Mouse (Mus musculus): ENCODE results near the gene Tm9sf1. TPM values are rescaled to one million over a fixed set of nuclear protein-coding genes. Genes with fewer than 3 reads are reported as not detected.

The Tm9sf1 gene
- total and polyA plus RNA-seq, 2 experiments from 2014 or later, result 55.3 to 59.7 TPM

- Histone ChIP-seq H3K27me3 (ENCODE audit: insufficient read depth, low read length) (no peaks in the 10 kb centered on the region), H3K9ac (replicated peaks; ENCODE audit: low read length) (peak within 1 kb of the TSS; percentile 62), H3K4me2 (ENCODE audit: low read depth, low read length) (peak within 1 kb of the TSS; percentile 90), H3K9me3 (ENCODE audit: low read length) (no peaks in the 10 kb centered on the region), H3K36me3 (ENCODE audit: insufficient read depth, low read length) (peaks cover 57% of the 10 kb centered on the region), H3K4me3 (ENCODE audit: low read length) (peak within 1 kb of the TSS; percentile 54), H3K4me1 (ENCODE audit: insufficient read depth, low read length) (no peaks in the 10 kb centered on the region; the same call in 1 of the 2 replicates), H3K27ac (peak within 1 kb of the TSS; percentile 69)
- peak; percentile 92 for ATAC-seq
- DNase-seq (ENCODE audit: low spot score), result peak; percentile 95
- no peak for TF ChIP-seq CTCF (IDR thresholded peaks at IDR 0.05; ENCODE audit: low read depth)
- 1% methylated on average over 33 of the region's 33 CpGs for WGBS
These were observed 8.0 kb downstream of the Tm9sf1 start, which contains the start of gene Ipo4 for GRCm38 (mm10) chr14:55635523-55636007. Gene Ipo4 (minus strand): TSS chr14:55635957.

GRCm38 (mm10) chr14:55634874-55635522 is 8.6 kb downstream of the Tm9sf1 start:
- 2% methylated on average over 23 of the region's 23 CpGs for WGBS

GRCm38 (mm10) chr14:55629312-55629711 is 14.3 kb downstream of the Tm9sf1 start:
- Histone ChIP-seq H3K4me1 (ENCODE audit: insufficient read depth, low read length) (no peaks in the 10 kb centered on the region), H3K9me3 (ENCODE audit: low read length) (no peaks in the 10 kb centered on the region), H3K36me3 (ENCODE audit: insufficient read depth, low read length) (peaks cover 85% of the 10 kb centered on the region), H3K27me3 (ENCODE audit: insufficient read depth, low read length) (no peaks in the 10 kb centered on the region), H3K4me3 (ENCODE audit: low read length) (no peak overlapping the region), H3K27ac (no peak overlapping the region), H3K4me2 (ENCODE audit: low read depth, low read length) (no peak overlapping the region), H3K9ac (replicated peaks; ENCODE audit: low read length) (no peak overlapping the region)
- ATAC-seq, result no peak
- TF ChIP-seq CTCF (IDR thresholded peaks at IDR 0.05; ENCODE audit: low read depth), result peak; percentile 68
- DNase-seq (ENCODE audit: low spot score), result peak; percentile 9
- WGBS, result 56% methylated on average over 5 of the region's 5 CpGs

More at GRCm38 (mm10) chr14:55634874-55635522, 8.6 kb downstream of the Tm9sf1 start:
- Histone ChIP-seq H3K9me3 (ENCODE audit: low read length) (no peaks in the 10 kb centered on the region), H3K27ac (peak overlapping the region; percentile 69), H3K36me3 (ENCODE audit: insufficient read depth, low read length) (peaks cover 57% of the 10 kb centered on the region), H3K27me3 (ENCODE audit: insufficient read depth, low read length) (no peaks in the 10 kb centered on the region), H3K9ac (replicated peaks; ENCODE audit: low read length) (peak overlapping the region; percentile 62), H3K4me3 (ENCODE audit: low read length) (peak overlapping the region; percentile 54), H3K4me1 (ENCODE audit: insufficient read depth, low read length) (no peaks in the 10 kb centered on the region; the same call in 1 of the 2 replicates), H3K4me2 (ENCODE audit: low read depth, low read length) (peak overlapping the region; percentile 90)
- ATAC-seq (no peak), DNase-seq (ENCODE audit: low spot score) (no peak)
- no peak for TF ChIP-seq CTCF (IDR thresholded peaks at IDR 0.05; ENCODE audit: low read depth)

DNA sequence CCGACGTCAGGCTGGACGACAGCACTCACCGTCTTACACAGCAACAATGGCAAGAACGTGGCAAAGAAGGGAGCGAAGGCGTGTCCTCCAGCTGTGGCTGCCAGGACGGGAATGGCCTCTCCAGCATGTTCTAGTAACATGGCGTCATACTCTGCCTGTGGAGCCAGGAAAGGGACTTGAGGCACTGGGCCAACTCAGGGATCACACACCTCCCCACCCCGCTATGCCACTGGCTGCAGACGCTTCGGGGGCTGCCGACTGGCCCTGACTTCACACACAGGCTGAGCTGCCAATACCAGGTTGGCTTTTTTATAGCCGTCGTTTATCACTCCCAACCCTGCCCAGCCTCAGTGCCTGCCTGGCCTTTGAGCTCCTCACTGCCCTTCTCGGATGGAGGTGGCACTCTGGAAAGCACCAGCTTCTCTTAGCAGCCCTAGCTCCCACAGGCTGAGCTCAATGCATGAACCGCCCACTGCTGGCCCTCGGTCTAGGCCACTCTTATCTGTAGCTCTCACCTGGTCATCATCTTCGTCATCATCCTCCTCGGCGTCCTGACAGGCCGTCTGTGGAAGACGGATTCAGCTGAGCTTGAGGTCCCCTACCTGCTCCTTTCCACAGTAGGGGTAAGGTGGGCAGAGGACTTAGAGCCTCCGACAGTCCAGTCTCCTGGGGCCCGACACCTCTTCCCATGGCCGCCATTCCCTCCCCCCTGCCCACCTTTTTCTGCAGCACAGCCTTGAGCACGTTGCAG is 15.4 kb downstream of the Tm9sf1 start:
- H3K9ac ChIP-seq (replicated peaks; ENCODE audit: low read length), result no peak overlapping the region
- H3K4me2 ChIP-seq (ENCODE audit: low read depth, low read length), result no peak overlapping the region
- no peak for TF ChIP-seq CTCF (IDR thresholded peaks at IDR 0.05; ENCODE audit: low read depth)
- 88% methylated on average over 27 of the region's 27 CpGs for WGBS
- no peak for ATAC-seq
- H3K4me1 ChIP-seq (ENCODE audit: insufficient read depth, low read length), result no peaks in the 10 kb centered on the region
- no peaks in the 10 kb centered on the region for H3K27me3 ChIP-seq (ENCODE audit: insufficient read depth, low read length)
- H3K27ac ChIP-seq, result no peak overlapping the region
- H3K36me3 ChIP-seq (ENCODE audit: insufficient read depth, low read length), result peaks cover 84% of the 10 kb centered on the region
- no peaks in the 10 kb centered on the region for H3K9me3 ChIP-seq (ENCODE audit: low read length)
- DNase-seq (ENCODE audit: low spot score), result no peak
- no peak overlapping the region for H3K4me3 ChIP-seq (ENCODE audit: low read length)

GRCm38 (mm10) chr14:55618486-55619195 is 25.0 kb downstream of the Tm9sf1 start:
- Histone ChIP-seq H3K4me3 (ENCODE audit: low read length) (peak overlapping the region; percentile 21), H3K9ac (replicated peaks; ENCODE audit: low read length) (peak overlapping the region; percentile 30; the same call in 1 of the 2 replicates), H3K27ac (peak overlapping the region; percentile 48; the same call in 1 of the 2 replicates), H3K4me1 (ENCODE audit: insufficient read depth, low read length) (no peaks in the 10 kb centered on the region), H3K9me3 (ENCODE audit: low read length) (no peaks in the 10 kb centered on the region), H3K27me3 (ENCODE audit: insufficient read depth, low read length) (no peaks in the 10 kb centered on the region), H3K4me2 (ENCODE audit: low read depth, low read length) (peak overlapping the region; percentile 35; the same call in 1 of the 2 replicates), H3K36me3 (ENCODE audit: insufficient read depth, low read length) (no peaks in the 10 kb centered on the region)
- 52% methylated on average over 22 of the region's 22 CpGs for WGBS
- no peak for TF ChIP-seq CTCF (IDR thresholded peaks at IDR 0.05; ENCODE audit: low read depth)
- DNase-seq (ENCODE audit: low spot score) (peak; percentile 24), ATAC-seq (peak; percentile 47; the same call in 1 of the 2 replicates)

DNA sequence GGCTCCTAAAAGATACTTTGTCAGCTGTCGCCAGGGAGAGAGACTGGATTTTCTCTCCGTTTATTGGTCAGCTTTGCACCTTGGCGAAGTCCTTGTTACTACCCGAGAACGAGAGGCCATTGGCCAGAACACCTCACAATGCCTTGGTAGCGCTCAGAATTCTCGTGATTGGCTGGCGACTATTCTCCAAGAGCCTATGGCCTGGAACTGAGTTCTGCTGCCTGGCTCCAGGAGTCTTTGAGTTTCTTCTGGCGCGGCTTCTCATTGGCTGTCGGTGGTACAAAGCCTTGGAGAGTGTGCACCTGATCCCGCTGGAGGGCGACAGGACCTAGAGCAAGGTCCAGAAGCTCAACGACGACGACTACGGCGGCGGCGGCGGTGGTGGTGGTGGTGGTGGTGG is 25.8 kb downstream of the Tm9sf1 start, which contains the start of gene Rec8:
TSS of gene Rec8 (plus strand) at position 216 of the 400 bp plus-strand sequence.
- peak; percentile 32 for TF ChIP-seq CTCF (IDR thresholded peaks at IDR 0.05; ENCODE audit: low read depth)
- peak within 1 kb of the TSS; percentile 48; the same call in 1 of the 2 replicates for H3K27ac ChIP-seq

More for the DNA sequence above, 25.8 kb downstream of the Tm9sf1 start, which contains the start of gene Rec8:
- peak within 1 kb of the TSS; percentile 30; the same call in 1 of the 2 replicates for H3K9ac ChIP-seq (replicated peaks; ENCODE audit: low read length)
- H3K36me3 ChIP-seq (ENCODE audit: insufficient read depth, low read length), result no peaks in the 10 kb centered on the region
- WGBS, result 16% methylated on average over 21 of the region's 21 CpGs
- H3K4me1 ChIP-seq (ENCODE audit: insufficient read depth, low read length), result no peaks in the 10 kb centered on the region
- DNase-seq (ENCODE audit: low spot score), result peak; percentile 74
- peak within 1 kb of the TSS; percentile 21 for H3K4me3 ChIP-seq (ENCODE audit: low read length)
- H3K9me3 ChIP-seq (ENCODE audit: low read length), result no peaks in the 10 kb centered on the region
- H3K27me3 ChIP-seq (ENCODE audit: insufficient read depth, low read length), result no peaks in the 10 kb centered on the region
- peak within 1 kb of the TSS; percentile 35; the same call in 1 of the 2 replicates for H3K4me2 ChIP-seq (ENCODE audit: low read depth, low read length)
- peak; percentile 86 for ATAC-seq
